Mouse (Mus musculus): ENCODE data around the gene Sf3a1. TPM values are rescaled to one million over a fixed set of nuclear protein-coding genes. Genes with fewer than 3 reads are reported as not detected.

Gene Sf3a1
- total RNA-seq, 2 experiments from 2014 or later, result 32.7 to 36.7 TPM

- DNase-seq, result peak; percentile 94 to 95
- intact Hi-C loops (cut with DNase I), result loop anchor here (1.0 to 2.0 kb wide), 4 partner anchors 25 to 288 kb away; partner anchors contain the start of genes Ccdc157 and Sf3a1
Measured at GRCm38 (mm10) chr11:4134986-4135935, 24.9 kb upstream of the Sf3a1 start, which contains the start of gene Rnf215. Gene Rnf215, plus strand, starts transcription at chr11:4135202.

GRCm38 (mm10) chr11:4138964-4139363 is 21.2 kb upstream of the Sf3a1 start:
- intact Hi-C loops (cut with DNase I), result no loop called here
- no peak for DNase-seq

DNA sequence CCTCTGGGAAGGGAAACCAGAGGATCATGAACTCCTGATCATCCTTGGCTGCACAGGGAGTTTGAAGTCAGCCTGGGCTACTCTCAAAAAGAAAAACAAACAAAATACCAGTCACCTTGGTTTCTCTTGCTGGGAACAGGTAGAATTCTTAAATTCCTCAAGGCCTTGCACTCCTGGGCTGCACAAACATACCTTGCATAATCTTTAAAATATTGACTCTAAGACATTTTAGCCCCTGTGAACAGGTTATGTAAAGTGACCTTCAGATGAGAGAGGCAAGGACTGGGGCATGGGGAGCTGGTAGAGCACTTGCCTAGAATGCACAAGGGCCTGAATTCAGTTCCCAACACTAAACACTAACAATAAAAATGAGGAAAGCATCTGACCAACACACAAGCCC is 18.6 kb upstream of the Sf3a1 start:
- no peak for DNase-seq
- intact Hi-C loops (cut with DNase I), result no loop called here

GRCm38 (mm10) chr11:4142352-4142751 is 17.8 kb upstream of the Sf3a1 start:
- DNase-seq, result no peak
- intact Hi-C loops (cut with DNase I), result no loop called here

DNA sequence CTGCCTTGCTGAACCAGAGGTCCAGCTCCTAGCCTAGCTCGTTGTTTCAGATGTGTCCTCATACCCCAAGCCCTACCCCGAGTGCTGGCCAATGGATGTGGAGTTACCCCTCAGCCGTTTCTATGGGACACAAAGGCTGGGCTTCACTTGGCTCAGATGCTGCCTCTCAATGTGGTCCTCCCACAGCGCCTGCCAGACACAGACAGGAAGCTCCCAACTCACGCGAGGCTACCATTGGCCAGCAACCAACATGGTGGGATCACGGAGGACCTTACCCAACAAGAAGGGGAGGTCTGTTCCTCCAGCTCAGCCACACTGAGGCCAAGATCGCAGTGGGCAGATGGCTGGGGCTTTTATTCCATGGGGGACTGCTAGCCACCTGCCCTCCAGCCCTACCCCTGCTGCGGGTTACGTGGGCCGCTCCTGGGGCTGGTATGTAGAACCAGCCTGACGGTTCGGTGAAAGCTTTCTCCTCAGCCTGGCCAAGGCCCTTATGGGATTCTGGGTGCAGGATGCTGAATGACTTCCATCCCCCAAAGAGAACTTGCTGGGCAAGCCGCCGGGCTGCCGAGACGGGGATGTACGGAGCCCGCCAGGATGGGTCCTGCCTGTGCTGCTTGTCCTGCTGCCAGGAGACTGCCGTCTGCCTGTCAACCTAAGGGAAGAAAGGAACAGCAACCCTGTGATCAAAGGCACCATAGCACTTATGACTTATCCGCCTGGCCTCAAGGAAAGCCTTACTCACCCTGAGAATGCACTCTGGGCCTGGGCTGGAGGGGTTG is 16.7 kb upstream of the Sf3a1 start:
- no peak for DNase-seq
- intact Hi-C loops (cut with DNase I), result no loop called here

DNA sequence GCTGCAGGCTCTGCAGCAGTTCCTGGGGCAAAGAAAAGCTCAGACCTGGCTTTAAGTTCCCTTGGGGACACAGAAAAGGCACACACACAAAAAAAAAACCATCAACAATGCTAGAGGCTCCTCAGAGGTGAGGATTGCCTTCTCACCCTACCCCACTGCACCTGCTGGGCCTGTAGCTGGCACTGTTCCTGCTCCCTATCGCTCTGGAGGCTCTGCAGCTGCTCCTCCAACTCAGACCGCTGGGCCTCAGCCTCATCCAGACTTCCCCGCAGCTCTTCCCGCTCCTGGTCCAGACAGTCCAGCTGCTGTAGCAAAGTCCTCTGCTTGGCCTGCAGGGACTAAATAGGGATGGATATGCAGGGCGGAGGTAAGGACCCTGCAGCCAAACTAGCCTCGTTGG is 13.8 kb upstream of the Sf3a1 start:
- no peak for DNase-seq
- intact Hi-C loops (cut with DNase I), result no loop called here

GRCm38 (mm10) chr11:4147098-4147497 is 13.1 kb upstream of the Sf3a1 start:
- DNase-seq, result no peak

DNA sequence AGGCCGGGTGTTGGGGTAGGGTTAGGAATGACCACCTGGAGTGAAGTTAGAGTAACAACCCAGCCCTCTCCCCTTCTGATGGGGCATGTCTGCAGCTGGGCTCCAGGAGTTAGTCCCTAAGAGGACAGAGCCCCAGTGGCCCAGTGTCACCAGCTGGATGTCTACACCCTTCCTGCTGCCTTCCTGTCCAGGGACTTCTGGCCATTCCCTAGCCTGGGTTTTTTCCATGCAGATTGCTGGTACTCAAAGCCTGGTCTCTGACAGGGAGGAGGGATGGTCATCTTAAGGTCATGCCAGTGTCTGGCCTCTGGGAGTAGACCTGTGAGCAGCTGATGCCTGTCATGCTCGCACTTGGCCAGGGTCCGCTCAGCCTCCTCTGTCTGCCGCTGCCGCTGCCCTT is 12.0 kb upstream of the Sf3a1 start:
- peak in 1 of 2 experiments; percentile 24 for DNase-seq
- intact Hi-C loops (cut with DNase I), result no loop called here

More at GRCm38 (mm10) chr11:4147098-4147497, 13.1 kb upstream of the Sf3a1 start:
- intact Hi-C loops (cut with DNase I), result no loop called here

GRCm38 (mm10) chr11:4148536-4149156 is 11.5 kb upstream of the Sf3a1 start:
- intact Hi-C loops (cut with DNase I), result no loop called here
- no peak for DNase-seq

DNA sequence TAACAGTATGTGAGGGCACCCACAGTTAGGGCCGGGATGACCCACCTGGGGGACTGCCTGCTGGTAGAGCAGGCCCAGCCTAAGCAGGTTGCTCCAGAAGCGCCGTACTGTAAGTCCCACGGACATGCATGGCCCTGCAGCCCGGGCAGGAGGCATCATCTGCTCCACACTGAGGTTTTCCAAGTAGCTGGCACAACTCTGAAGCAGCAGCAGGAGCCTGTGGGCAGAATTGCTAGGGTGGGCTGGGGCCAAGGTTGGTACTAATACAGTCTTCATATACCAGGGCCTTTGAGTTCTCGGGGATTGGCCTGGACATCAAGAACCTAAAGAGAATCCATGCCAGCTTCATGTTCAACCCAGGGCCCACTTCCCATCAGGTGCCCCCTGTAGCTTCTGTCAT is 10.3 kb upstream of the Sf3a1 start:
- intact Hi-C loops (cut with DNase I), result no loop called here

GRCm38 (mm10) chr11:4153694-4154093 is 6.5 kb upstream of the Sf3a1 start:
- intact Hi-C loops (cut with DNase I), result no loop called here
- no peak for DNase-seq

More for the DNA sequence above, 10.3 kb upstream of the Sf3a1 start:
- no peak for DNase-seq

GRCm38 (mm10) chr11:4155641-4156040 is 4.5 kb upstream of the Sf3a1 start:
- no peak for DNase-seq
- intact Hi-C loops (cut with DNase I), result no loop called here

DNA sequence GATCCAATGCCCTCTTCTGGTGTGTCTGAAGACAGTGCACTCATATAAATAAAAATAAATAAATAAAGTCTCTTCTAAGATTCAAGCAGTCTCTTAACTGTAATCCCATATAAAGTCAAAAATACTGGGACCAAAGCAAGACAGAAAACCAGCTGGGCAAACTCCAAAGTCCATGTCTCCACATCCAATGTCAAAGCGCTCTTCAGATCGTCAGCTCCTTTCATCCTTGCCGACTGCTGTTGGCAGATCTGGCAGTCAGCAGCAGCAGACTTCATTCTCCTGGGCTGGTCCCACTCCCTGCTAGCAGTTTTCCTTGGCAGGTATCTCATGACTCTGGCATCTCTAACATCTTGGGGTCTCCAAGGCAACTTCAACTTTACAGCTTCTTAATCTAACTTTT is 1.5 kb upstream of the Sf3a1 start:
- no peak for DNase-seq
- intact Hi-C loops (cut with DNase I), result no loop called here

DNA sequence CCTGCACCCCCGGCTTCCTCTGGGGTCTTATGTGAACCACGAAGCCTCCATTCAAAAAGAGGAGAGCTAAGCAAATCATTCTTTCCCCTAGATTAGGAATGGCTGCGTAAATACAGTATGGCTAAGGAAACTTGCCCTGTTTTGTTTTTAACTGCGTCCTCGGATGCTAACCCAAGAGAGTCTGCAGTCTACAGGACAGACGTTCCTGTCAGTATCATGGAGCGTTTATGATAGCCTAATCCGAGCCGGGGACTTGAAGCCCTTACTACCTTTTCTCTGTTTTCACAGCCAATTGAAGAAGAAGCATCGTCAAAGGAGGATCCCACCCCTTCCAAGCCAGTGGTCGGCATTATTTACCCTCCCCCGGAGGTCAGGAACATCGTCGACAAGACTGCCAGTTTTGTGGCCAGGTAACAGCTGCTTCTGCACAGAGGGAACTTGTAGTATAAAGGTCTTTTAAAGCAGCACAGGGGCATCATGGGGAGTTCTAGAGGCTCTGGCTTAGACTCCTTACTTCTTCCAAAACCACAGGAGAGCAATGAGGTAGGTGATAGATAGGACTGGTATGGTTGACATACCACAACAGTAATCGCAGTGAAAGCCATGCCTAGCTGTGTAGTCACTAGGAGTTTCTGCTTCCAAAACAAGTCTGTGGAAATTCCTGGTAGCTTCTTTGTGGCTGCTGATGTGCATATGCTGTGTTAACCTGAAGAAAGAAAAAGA is 769 bp downstream of the Sf3a1 start:
- intact Hi-C loops (cut with DNase I), result loop anchor here (1.0 kb wide), 2 partner anchors 26 to 58 kb away; partner anchors contain the start of gene Rnf215
- no peak for DNase-seq

GRCm38 (mm10) chr11:4164701-4165100 is 4.6 kb downstream of the Sf3a1 start:
- intact Hi-C loops (cut with DNase I), result no loop called here
- DNase-seq, result no peak

GRCm38 (mm10) chr11:4166467-4167090 is 6.4 kb downstream of the Sf3a1 start:
- intact Hi-C loops (cut with DNase I), result no loop called here

GRCm38 (mm10) chr11:4174586-4174985 is 14.4 kb downstream of the Sf3a1 start:
- intact Hi-C loops (cut with DNase I), result no loop called here
- DNase-seq, result peak; percentile 68 to 72

More at GRCm38 (mm10) chr11:4166467-4167090, 6.4 kb downstream of the Sf3a1 start:
- DNase-seq, result no peak

DNA sequence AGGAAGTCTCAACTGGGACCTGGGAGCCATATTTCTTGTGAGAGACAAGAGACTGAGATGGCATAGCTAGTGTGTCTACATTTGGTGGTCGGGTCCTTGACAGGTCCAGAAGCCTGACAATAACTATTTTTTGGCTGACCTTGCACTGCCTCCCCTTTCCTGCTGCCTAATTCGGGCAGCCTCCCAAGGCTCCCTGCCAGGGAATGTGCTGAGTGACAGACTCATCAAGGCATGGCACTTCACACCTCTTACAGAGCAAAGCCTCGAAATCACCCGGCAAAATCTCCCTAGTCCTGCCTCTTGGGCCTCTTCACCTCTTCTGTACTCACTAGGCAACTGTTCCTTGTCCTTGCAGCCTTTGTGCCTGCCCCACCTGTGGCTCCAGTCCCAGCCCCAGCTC is 17.6 kb downstream of the Sf3a1 start:
- intact Hi-C loops (cut with DNase I), result no loop called here
- peak in 1 of 2 experiments; percentile 56 for DNase-seq

DNA sequence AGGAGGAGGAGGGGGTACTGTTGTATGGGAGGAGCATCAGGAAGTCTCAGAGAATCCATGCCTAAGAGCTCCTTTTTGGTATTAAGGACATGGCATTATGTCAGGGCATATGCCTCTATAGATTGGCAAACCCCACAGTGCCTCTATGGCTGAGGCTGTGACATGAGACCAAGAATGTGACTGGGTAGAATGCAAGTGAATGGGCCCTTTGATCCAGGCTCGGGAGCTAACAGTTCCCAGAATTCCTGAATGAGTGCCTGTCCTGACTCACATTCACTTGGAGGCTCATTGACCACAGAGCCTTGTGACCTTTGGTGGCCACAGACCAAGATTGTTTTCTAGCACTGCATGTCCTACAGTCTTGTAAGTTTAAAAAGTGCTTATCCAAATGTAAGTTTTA is 21.9 kb downstream of the Sf3a1 start:
- no peak for DNase-seq
- intact Hi-C loops (cut with DNase I), result loop anchor here (2.0 kb wide), 1 partner anchor 47 kb away; the partner anchor contains the start of gene Rnf215

Measured in heart, postnatal 36 days (tissue).